Mouse (Mus musculus): ENCODE data around the gene Cdhr2. TPM values are rescaled to one million over a fixed set of nuclear protein-coding genes. Genes with fewer than 3 reads are reported as not detected.
A peak's percentile ranks its signal among the peaks of the same experiment; 100 is the strongest.

The Cdhr2 gene
- total and polyA plus RNA-seq, 3 experiments, result not detected

DNA sequence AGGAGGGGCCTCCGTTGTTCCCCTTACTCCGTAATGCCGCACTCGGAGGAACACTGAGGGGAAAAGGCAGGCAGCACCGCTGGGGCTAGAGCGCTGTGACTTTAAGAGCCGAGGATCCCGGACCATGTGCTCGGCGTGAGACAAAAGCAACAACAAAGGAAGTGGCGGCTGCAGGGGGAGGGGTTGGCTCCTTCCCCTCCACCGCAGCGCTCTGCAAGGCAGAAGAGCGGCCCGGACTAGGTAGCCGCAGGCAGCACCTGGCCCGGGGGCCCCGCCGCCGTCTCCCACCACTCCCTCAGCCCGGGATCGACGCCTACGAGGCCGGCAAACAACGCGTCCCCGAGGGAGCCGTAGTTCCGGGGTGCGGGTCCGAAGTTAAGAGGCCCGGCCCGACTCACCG lies 14.2 kb upstream of the Cdhr2 start (continued):
- TF ChIP-seq ZMIZ1 (IDR thresholded peaks at IDR 0.05; ENCODE audit: low read depth, low read length), result no peak; the same call in 1 of the 2 replicates
- no peak for TF ChIP-seq NRF1 (IDR thresholded peaks at IDR 0.05; ENCODE audit: insufficient read depth, low read depth, low read length, poor library complexity, severe bottlenecking)
- no peak for TF ChIP-seq CTCF (IDR thresholded peaks at IDR 0.05 in 2 of 3, conservative IDR thresholded peaks at IDR 0.05 in 1 of 3; ENCODE audit: control insufficient read depth in 1 of 3, insufficient read depth in 1 of 3, low read depth in 2 of 3, low read length in 3 of 3, poor library complexity in 1 of 3, severe bottlenecking in 1 of 3)
- TF ChIP-seq MXI1 (IDR thresholded peaks at IDR 0.05; ENCODE audit: low read depth, low read length), result peak; percentile 99
- TF ChIP-seq MAFK (IDR thresholded peaks at IDR 0.05; ENCODE audit: borderline replicate concordance, low read depth, low read length), result no peak
- TF ChIP-seq MAX (IDR thresholded peaks at IDR 0.05; ENCODE audit: low read length), result peak; percentile 97
- peak; percentile 76 for TF ChIP-seq ELF1 (IDR thresholded peaks at IDR 0.05; ENCODE audit: low read depth, low read length)
- TF ChIP-seq CHD2 (IDR thresholded peaks at IDR 0.05; ENCODE audit: low read length), result no peak
- TF ChIP-seq SMC3 (IDR thresholded peaks at IDR 0.05; ENCODE audit: low read depth, low read length), result no peak
- TF ChIP-seq POLR2A (IDR thresholded peaks at IDR 0.05; ENCODE audit: control insufficient read depth in 1 of 2, insufficient read depth in 1 of 2, low read depth in 1 of 2, low read length in 2 of 2, poor library complexity in 1 of 2), result 0 out of 4 replicates have a peak, but pooled peaks of 1 of the 2 experiments have one; percentile 26
- no peak for TF ChIP-seq POLR2AphosphoS2 (IDR thresholded peaks at IDR 0.05; ENCODE audit: low read length)
- peak; percentile 5; the same call in 1 of the 2 replicates for TF ChIP-seq NELFE (IDR thresholded peaks at IDR 0.05; ENCODE audit: low read depth, low read length)
- peak; percentile 62; the same call in 1 of the 2 replicates for TF ChIP-seq USF1 (IDR thresholded peaks at IDR 0.05; ENCODE audit: low read depth, low read length)

DNA sequence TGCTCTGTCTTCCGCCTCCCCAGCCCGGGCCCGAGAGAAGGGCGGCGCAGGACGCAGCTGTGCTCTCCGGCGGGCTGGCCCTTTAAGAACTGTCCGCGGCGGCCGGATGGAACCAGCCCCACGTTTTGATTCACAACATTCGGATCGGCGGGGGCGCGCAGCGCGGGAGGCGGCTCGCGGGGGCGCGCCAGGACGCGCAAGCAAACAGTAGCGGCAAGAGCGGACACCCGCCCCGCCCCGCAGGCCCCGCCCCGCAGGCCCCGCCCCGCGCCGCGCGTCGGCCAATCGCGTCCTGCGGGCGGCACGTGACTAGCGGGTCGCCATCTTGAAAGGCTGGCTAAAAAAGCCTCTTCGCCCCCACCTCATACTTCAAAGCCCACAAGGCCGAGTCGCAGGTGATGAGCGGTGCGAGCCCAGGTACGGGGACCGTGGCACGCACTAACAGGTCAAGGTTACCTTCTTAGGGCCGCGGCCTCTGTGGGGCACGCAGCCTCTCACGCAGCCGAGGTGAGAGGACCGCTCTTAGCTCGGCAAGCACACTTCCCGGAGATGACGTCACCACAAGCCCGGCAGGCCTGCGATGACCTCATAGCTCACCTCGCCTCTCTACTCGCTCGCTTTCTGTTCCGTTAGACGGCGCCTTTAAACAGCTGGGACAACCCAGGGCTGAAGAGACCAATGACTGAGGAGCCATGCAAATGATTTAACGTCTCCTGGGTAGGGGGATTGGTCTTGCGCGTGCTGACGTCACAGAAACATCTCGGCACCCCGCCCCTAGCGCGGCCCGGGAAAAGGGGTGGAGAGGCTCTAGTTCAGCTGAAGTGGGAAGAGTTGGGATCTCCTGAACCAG lies 13.5 kb upstream of the Cdhr2 start:
- H3K9me3 ChIP-seq (replicated peaks; ENCODE audit: insufficient read depth, low read length), result no peaks in the 10 kb centered on the region
- peak overlapping the region; percentile 90 for H3K9ac ChIP-seq (ENCODE audit: control insufficient read depth, low read depth, low read length, poor library complexity, severe bottlenecking)
- no peaks in the 10 kb centered on the region for H3K27me3 ChIP-seq (ENCODE audit: control insufficient read depth in 1 of 2, insufficient read depth in 2 of 2, low read length in 2 of 2)
- peaks cover 2 to 38% of the 10 kb centered on the region in 2 experiments; a peak in 3 of 4 replicates for H3K36me3 ChIP-seq (ENCODE audit: control insufficient read depth in 1 of 2, insufficient read depth in 2 of 2, low read length in 2 of 2)
- peak overlapping the region; percentile 76 for H3K27ac ChIP-seq (ENCODE audit: control insufficient read depth, low read depth, low read length)
- peaks cover 7 to 40% of the 10 kb centered on the region in 2 experiments for H3K4me1 ChIP-seq (ENCODE audit: control insufficient read depth in 1 of 2, insufficient read depth in 2 of 2, low read length in 2 of 2)
- DNase-seq (ENCODE audit: low read depth, low spot score), result peak; percentile 97
- H3K4me3 ChIP-seq (ENCODE audit: control insufficient read depth in 1 of 2, insufficient read depth in 1 of 2, low read depth in 2 of 2, low read length in 2 of 2), result peak overlapping the region; percentile 87
- H3K79me2 ChIP-seq (ENCODE audit: control insufficient read depth, insufficient read depth, low read length, poor library complexity), result peaks cover 57% of the 10 kb centered on the region
- TF ChIP-seq E2F4 (IDR thresholded peaks at IDR 0.05; ENCODE audit: borderline replicate concordance, low read depth, low read length), result 0 out of 2 replicates have a peak, but pooled peaks have one; percentile 46
- TF ChIP-seq BHLHE40 (IDR thresholded peaks at IDR 0.05; ENCODE audit: borderline replicate concordance, low read depth, low read length), result peak; percentile 85
- peak; percentile 95 for TF ChIP-seq USF1 (IDR thresholded peaks at IDR 0.05; ENCODE audit: low read depth, low read length)
- TF ChIP-seq SMC3 (IDR thresholded peaks at IDR 0.05; ENCODE audit: low read depth, low read length), result no peak
- peak; percentile 55; the same call in 1 of the 2 replicates for TF ChIP-seq GABPA (IDR thresholded peaks at IDR 0.05; ENCODE audit: low read depth, low read length)
- no peak for TF ChIP-seq CHD2 (IDR thresholded peaks at IDR 0.05; ENCODE audit: low read length)
- TF ChIP-seq TAL1 (IDR thresholded peaks at IDR 0.05; ENCODE audit: low read length), result no peak
- no peak; the same call in none of the 2 replicates for TF ChIP-seq SIN3A (IDR thresholded peaks at IDR 0.05; ENCODE audit: low read length)
- 0 out of 2 replicates have a peak, but pooled peaks have one; percentile 21 for TF ChIP-seq NELFE (IDR thresholded peaks at IDR 0.05; ENCODE audit: low read depth, low read length)
- peak; percentile 65 to 77 for TF ChIP-seq POLR2A (IDR thresholded peaks at IDR 0.05; ENCODE audit: control insufficient read depth in 1 of 2, insufficient read depth in 1 of 2, low read depth in 1 of 2, low read length in 2 of 2, poor library complexity in 1 of 2)
- TF ChIP-seq JUND (IDR thresholded peaks at IDR 0.05; ENCODE audit: low read depth, low read length), result no peak; the same call in 1 of the 2 replicates
- peak; percentile 56 for TF ChIP-seq MAZ (IDR thresholded peaks at IDR 0.05; ENCODE audit: low read depth, low read length)
- TF ChIP-seq NRF1 (IDR thresholded peaks at IDR 0.05; ENCODE audit: insufficient read depth, low read depth, low read length, poor library complexity, severe bottlenecking), result 0 out of 2 replicates have a peak, but pooled peaks have one; percentile 37
- TF ChIP-seq CTCF (IDR thresholded peaks at IDR 0.05 in 2 of 3, conservative IDR thresholded peaks at IDR 0.05 in 1 of 3; ENCODE audit: control insufficient read depth in 1 of 3, insufficient read depth in 1 of 3, low read depth in 2 of 3, low read length in 3 of 3, poor library complexity in 1 of 3, severe bottlenecking in 1 of 3), result no peak
- TF ChIP-seq MAX (IDR thresholded peaks at IDR 0.05; ENCODE audit: low read length), result 0 out of 2 replicates have a peak, but pooled peaks have one; percentile 64
- peak; percentile 71 for TF ChIP-seq MYC (IDR thresholded peaks at IDR 0.05; ENCODE audit: low read depth, low read length)
- TF ChIP-seq POLR2AphosphoS5 (IDR thresholded peaks at IDR 0.05; ENCODE audit: borderline replicate concordance, low read depth, low read length), result 0 out of 2 replicates have a peak, but pooled peaks have one; percentile 28
- no peak for TF ChIP-seq KAT2A (conservative IDR thresholded peaks at IDR 0.05; ENCODE audit: low read depth, low read length)
- TF ChIP-seq ELF1 (IDR thresholded peaks at IDR 0.05; ENCODE audit: low read depth, low read length), result 0 out of 2 replicates have a peak, but pooled peaks have one; percentile 26
- no peak for TF ChIP-seq ZNF384 (IDR thresholded peaks at IDR 0.05; ENCODE audit: low read depth, low read length)
- no peak for TF ChIP-seq UBTF (IDR thresholded peaks at IDR 0.05; ENCODE audit: borderline replicate concordance, insufficient read depth, low read depth, low read length)
- TF ChIP-seq TBP (IDR thresholded peaks at IDR 0.05; ENCODE audit: low read depth, low read length), result no peak
- no peak; the same call in none of the 2 replicates for TF ChIP-seq HCFC1 (IDR thresholded peaks at IDR 0.05; ENCODE audit: low read depth, low read length)
- no peak for TF ChIP-seq MEF2A (IDR thresholded peaks at IDR 0.05; ENCODE audit: extremely low read depth, insufficient replicate concordance, low read depth, low read length, poor library complexity, severe bottlenecking)
- no peak for TF ChIP-seq CHD1 (IDR thresholded peaks at IDR 0.05; ENCODE audit: low read depth, low read length)

Data from MEL (cell line).